Mouse (Mus musculus): ENCODE results near the gene Hivep1. TPM values are rescaled to one million over a fixed set of nuclear protein-coding genes. Genes with fewer than 3 reads are reported as not detected.

Gene Hivep1
- total RNA-seq, 2 experiments from 2014 or later = 53.9 TPM

- DNase-seq (ENCODE audit: low spot score in 2 of 2) = no peak
- intact Hi-C loops (cut with DNase I) = no loop called here
Measured at GRCm38 (mm10) chr13:42070236-42070635, 18.4 kb downstream of the Hivep1 start.

DNA sequence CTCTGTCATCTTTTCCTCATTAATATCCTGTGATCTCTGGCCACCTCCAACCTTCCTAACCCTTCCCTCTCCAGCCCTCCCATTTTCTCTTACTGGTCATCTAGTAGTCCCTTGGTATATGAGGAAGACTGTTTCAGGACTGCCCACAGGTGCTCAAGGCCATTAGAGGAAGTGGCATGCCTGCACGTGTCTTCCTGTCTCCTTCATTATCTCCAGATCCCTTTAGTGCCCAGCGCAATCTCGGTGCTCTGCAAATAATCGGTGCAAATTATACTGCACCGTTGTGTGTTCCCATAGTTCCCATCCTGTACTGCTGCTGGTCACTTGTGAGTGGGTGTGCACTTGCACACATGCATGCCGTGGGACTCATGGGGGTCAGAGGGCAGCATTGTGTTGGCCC is 19.2 kb downstream of the Hivep1 start:
- intact Hi-C loops (cut with DNase I) = no loop called here
- no peak for DNase-seq (ENCODE audit: low spot score in 2 of 2)

DNA sequence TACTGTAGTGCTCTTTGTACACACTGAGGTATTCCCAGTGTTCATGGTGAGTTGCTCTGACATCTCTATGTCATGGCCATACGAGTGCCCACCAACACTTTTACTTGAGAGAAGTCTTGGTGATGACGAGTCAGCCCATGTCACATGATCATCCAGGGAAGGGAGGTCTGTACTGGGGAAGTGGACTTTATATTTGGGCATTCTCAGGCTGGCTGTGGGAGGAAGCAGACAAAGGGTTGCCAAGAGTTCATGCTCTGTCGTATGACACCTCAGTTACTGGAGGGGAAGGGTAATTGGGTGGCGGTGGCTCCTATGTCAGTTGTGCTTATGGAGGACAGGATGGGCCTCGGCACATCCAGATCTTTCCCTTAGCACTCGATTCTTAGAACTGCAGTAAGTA is 21.5 kb downstream of the Hivep1 start:
- no peak for DNase-seq (ENCODE audit: low spot score in 2 of 2)
- intact Hi-C loops (cut with DNase I) = no loop called here

DNA sequence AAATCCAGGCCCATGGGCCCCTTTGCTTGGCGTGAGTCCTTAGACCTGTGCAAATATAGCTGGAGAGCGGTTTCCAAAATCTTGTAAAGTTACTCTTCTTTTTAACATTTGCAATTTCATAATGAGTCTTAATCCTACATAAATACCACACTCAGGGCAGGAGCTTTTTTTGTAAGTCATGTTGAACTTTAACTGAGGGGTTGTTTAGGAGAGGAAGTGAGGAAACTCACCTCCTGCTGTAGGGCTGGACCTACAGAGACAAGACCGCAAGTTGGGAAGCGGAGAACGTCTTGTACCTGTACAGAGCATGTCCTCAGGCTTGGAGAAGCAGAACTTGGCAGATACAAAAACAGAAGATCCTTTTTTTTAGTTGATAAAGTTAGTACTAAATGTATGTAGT is 23.7 kb downstream of the Hivep1 start:
- DNase-seq (ENCODE audit: low spot score in 2 of 2) = no peak
- intact Hi-C loops (cut with DNase I) = no loop called here

GRCm38 (mm10) chr13:42076751-42077302 is 25.0 kb downstream of the Hivep1 start:
- DNase-seq (ENCODE audit: low spot score in 2 of 2) = no peak
- intact Hi-C loops (cut with DNase I) = no loop called here

- intact Hi-C loops (cut with DNase I) = no loop called here
- DNase-seq (ENCODE audit: low spot score in 2 of 2) = no peak
Measured at GRCm38 (mm10) chr13:42077629-42078028, 25.8 kb downstream of the Hivep1 start.

DNA sequence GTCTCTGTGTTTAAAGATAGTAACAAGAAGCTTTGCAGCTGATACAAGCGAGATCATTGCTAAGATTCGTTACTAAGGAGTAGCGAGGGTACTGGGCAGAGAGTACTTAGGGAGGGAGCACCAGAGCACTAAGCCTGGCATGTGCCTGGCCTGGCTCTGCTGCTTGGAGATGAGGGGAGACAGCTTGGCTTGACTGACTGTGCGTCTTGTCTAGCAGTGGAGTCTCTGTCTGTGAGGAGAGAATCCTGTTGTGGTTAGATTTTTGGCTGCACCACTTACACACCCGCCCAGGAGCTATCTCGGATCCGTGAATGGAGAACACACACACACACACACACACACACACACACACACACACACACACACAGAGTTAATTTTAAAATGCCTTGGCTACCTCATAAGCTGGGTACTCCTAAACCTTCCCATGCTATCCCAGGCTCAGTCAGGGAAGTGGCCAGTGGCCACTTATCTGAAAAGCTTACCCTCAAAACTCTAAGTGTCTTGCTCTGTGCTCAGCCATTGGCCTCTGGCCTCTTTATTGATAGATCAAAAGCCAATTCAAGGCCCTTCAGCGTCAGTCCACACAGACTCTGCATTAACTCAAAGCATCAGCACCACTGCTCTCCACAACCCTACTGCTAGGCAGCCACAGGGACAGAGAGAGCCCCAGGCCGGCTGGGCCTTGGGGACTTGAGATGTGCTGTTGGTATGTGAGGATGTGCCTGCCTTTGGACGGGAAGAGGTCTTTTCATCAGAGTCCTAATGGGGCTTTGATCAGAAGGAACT is 28.5 kb downstream of the Hivep1 start:
- no peak for DNase-seq (ENCODE audit: low spot score in 2 of 2)
- intact Hi-C loops (cut with DNase I) = no loop called here

GRCm38 (mm10) chr13:42088339-42088738 is 36.5 kb downstream of the Hivep1 start:
- intact Hi-C loops (cut with DNase I) = no loop called here
- no peak for DNase-seq (ENCODE audit: low spot score in 2 of 2)

DNA sequence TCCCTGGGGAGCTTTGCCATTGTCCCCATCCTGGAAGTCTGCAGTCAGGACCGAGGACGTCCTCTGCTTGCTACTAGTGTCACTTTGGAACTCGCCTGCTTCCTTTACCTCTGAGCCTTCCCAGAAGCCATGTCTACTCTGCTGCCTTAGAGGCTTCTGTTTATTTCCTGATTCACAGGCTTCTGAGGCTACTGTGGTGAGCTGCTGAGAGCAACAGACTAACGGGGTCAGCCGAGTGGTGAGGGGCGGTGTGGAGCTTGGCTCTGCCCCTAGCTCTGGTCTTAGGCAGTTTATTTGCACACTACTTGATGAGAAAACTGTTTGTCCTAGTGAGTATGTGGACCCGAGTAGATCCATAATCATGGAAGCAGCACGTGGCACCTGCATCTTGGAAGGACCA is 37.2 kb downstream of the Hivep1 start:
- no peak for DNase-seq (ENCODE audit: low spot score in 2 of 2)

GRCm38 (mm10) chr13:42090751-42091150 is 38.9 kb downstream of the Hivep1 start:
- intact Hi-C loops (cut with DNase I) = no loop called here
- DNase-seq (ENCODE audit: low spot score in 2 of 2) = no peak

More for the DNA sequence above, 37.2 kb downstream of the Hivep1 start:
- intact Hi-C loops (cut with DNase I) = no loop called here

GRCm38 (mm10) chr13:42092392-42093139 is 40.7 kb downstream of the Hivep1 start:
- intact Hi-C loops (cut with DNase I) = no loop called here
- DNase-seq (ENCODE audit: low spot score in 2 of 2) = no peak

DNA sequence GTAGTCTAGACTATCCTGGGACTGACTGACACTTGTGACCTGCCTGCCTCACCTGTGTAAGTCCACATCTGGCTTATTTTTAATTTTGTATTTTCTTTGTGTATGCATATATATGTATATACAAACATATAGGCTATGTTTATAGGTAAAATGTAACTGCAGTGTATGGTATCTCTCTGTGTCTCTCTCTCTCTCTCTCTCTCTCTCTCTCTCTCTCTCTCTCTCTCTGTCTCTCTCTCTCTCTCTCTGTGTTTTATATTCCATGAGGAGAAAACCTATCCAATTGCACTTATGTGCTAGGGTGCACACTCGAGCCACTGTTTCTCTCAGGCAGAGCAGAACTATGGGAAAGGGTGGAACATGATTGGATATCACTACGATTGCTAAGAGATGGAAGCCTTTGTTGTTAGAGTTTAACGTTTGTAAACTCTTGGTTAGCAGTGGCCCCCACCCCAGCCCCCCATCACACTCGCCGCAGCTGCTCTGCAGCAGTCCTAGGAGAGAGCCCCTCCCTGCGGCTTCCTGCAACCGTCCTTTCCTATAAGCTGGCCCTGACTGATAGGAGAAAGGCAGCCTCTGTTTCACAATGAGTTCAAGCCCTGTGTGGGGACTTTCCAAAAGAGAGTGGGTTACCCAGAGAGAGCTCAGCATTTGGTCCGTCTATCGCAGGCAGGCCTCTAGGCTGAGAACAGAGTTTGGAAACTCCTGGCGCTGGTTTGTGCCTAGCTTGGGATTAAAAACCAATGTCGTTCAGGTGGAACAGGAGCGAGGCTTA is 41.6 kb downstream of the Hivep1 start:
- intact Hi-C loops (cut with DNase I) = no loop called here
- no peak for DNase-seq (ENCODE audit: low spot score in 2 of 2)

DNA sequence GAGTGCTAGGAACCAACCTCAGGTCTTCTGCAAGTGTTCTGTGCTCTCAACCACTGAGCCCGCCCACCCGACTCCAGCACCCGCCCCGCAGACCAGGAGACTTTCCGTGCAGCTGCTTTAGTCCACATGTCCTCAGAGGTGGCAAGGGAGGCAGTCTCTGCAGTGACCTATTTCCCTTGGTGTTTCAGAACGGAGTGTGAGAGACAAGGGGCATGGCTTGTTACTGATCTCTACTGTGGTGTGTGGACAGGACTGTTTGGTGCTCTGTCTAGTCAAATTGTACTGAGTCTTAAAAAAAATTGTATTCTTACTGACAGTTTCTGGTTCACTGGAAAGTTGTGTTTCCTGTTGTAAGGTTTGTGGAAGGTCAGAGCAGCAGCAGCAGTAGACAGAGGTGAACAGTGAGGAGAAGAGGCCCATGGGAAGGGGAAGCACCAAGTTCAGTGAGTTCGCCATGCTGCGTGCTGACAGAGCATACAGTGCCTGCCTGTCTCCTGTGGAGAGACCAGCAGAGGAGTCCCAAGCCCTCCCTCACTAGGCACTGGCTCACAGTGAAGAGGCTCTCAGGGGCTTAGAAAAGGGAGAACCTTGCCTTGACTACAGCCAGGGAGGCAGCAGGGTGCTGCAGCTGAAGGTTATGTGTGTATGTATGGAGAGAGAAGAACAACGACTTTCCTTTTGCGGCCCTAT is 44.1 kb downstream of the Hivep1 start:
- intact Hi-C loops (cut with DNase I) = no loop called here
- DNase-seq (ENCODE audit: low spot score in 2 of 2) = no peak

DNA sequence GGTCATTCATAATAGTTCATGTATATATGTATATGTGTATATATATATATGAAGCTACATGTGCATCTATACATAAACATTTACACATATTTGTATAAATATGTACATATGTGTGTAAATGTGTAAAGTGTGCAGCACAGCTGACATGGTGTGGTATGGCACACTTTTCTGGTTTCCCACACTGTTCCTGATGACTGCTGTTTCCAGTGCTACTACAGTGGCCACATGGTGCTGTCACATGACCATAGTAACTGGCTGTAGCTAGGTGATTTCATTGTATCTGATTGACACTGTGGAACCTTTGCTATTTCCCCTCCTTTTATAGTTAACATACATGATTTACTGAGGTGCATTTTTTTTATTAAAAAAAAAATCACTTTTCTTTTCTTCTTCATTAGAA is 45.3 kb downstream of the Hivep1 start:
- no peak for DNase-seq (ENCODE audit: low spot score in 2 of 2)
- intact Hi-C loops (cut with DNase I) = no loop called here

GRCm38 (mm10) chr13:42098522-42098921 is 46.7 kb downstream of the Hivep1 start:
- intact Hi-C loops (cut with DNase I) = no loop called here

GRCm38 (mm10) chr13:42099523-42099922 is 47.7 kb downstream of the Hivep1 start:
- intact Hi-C loops (cut with DNase I) = no loop called here
- no peak for DNase-seq (ENCODE audit: low spot score in 2 of 2)

More at GRCm38 (mm10) chr13:42098522-42098921, 46.7 kb downstream of the Hivep1 start:
- DNase-seq (ENCODE audit: low spot score in 2 of 2) = no peak

GRCm38 (mm10) chr13:42101440-42102190 is 49.8 kb downstream of the Hivep1 start:
- intact Hi-C loops (cut with DNase I) = loop anchor here (5.0 kb wide), 1 partner anchor 49 kb away; the partner anchor contains the start of gene Hivep1
- DNase-seq (ENCODE audit: low spot score in 2 of 2) = no peak

DNA sequence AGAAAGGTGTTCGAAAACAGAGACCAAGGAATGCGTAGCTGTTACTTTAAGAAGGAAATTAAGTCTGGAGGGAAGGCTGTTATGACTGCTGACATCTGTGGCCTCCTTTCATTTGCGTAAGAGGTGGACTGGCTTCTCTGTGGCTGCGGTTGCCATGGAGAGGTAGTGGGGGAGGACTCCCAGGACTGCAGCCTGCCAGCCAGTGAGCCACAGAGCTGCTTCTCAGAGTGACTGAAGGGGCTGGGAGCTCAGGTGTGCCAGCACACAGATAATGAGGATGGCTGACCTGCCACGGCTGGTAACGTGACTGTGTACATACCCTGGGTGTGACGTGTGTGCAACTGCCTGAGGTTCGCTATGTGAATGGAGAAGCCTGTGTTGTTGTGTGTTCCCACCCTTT is 51.2 kb downstream of the Hivep1 start:
- DNase-seq (ENCODE audit: low spot score in 2 of 2) = peak; percentile 68 to 84
- intact Hi-C loops (cut with DNase I) = loop anchor here (5.0 kb wide), 1 partner anchor 51 kb away; the partner anchor contains the start of gene Hivep1
